Mouse (Mus musculus): ENCODE measurements at regions not wholly inside any gene's neighbourhood (a gene's known extent, or its start where the extent isn't known, plus 50 kb on each side); places are given as distances from the start of the nearest gene placed in this dataset.

DNA sequence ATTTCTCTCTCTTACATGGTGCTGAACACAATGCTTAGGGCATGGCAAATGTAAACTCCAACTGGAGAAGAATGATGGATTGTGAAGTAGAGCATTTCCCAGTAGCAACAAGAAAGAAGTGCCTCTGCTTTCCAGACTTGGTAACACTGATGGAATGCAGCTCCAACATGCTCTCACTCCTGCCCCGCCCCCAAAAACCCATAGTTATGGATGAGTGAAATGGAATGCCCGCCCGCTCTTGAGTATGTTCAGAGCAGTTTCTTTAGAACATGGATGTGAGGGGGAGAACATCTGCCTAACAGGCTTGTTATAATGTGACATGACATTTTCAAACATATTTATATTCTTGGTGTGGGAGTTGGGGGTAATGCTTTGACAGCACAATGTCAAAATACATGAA lies 517.2 kb upstream of the Tnc start:
- no peak for TF ChIP-seq CTCF (IDR thresholded peaks at IDR 0.05; ENCODE audit: extremely low read depth, insufficient read length, insufficient replicate concordance, low read depth, low read length)
- no peak for TF ChIP-seq POLR2A (IDR thresholded peaks at IDR 0.05; ENCODE audit: low read depth, low read length)
